Mouse (Mus musculus): ENCODE measurements around the gene Gm9821. TPM values are rescaled to one million over a fixed set of nuclear protein-coding genes. Genes with fewer than 3 reads are reported as not detected.

Gene Gm9821
- polyA plus RNA-seq (2015; fragmentation: Nextera tagmentation; extraction: Ambion mirVana), result 0.83 and 1.0 TPM in 2 replicates

DNA sequence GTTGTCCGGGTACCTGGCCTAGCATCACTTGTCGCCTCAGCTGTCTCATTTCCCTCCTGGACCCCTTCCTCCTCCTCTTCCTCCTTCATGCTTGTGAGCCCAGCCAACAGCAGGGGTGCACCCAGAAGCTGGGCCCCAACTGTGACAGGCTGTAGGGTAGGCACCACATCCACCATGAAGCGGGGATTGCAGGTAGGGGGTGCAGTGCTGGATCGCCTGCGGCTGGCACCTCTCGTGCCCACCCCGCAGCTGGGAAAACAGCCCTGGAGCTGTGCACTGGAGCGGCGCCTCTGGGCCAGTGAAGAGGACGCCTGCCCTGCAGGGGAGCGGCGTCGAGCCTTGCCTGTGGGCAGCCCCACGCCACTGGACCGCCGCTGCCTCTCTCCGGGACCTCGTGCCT, at the start of gene Gm9821:
Gm9821 (plus strand) TSS at position 221 of the 400 bp plus-strand sequence.

DNA sequence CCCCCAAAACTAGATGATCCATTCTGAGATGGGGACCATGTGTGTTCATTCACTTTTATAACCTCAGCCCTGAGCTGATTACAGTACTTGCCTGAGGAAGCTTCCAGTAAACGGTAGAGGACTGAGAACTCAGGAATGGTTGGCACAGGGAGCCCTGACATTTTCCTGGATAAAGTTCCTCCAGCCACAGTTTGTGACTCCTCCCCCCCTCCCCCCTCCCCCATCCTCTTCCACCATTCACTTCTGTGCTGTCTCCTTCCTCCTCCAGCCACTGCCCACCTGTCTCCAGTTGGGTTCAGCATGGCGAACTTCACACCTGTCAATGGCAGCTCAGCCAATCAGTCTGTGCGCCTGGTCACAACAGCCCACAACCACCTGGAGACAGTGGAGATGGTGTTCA, 18.6 kb upstream of the Gm9821 start, which contains the start of gene Chrm4:
Chrm4 (plus strand) TSS at position 301 of the 400 bp plus-strand sequence.

GRCm38 (mm10) chr2:91932160-91932711, 13.3 kb upstream of the Gm9821 start, which contains the start of gene Mdk:
TSS of gene Mdk (minus strand) at chr2:91932297.

DNA sequence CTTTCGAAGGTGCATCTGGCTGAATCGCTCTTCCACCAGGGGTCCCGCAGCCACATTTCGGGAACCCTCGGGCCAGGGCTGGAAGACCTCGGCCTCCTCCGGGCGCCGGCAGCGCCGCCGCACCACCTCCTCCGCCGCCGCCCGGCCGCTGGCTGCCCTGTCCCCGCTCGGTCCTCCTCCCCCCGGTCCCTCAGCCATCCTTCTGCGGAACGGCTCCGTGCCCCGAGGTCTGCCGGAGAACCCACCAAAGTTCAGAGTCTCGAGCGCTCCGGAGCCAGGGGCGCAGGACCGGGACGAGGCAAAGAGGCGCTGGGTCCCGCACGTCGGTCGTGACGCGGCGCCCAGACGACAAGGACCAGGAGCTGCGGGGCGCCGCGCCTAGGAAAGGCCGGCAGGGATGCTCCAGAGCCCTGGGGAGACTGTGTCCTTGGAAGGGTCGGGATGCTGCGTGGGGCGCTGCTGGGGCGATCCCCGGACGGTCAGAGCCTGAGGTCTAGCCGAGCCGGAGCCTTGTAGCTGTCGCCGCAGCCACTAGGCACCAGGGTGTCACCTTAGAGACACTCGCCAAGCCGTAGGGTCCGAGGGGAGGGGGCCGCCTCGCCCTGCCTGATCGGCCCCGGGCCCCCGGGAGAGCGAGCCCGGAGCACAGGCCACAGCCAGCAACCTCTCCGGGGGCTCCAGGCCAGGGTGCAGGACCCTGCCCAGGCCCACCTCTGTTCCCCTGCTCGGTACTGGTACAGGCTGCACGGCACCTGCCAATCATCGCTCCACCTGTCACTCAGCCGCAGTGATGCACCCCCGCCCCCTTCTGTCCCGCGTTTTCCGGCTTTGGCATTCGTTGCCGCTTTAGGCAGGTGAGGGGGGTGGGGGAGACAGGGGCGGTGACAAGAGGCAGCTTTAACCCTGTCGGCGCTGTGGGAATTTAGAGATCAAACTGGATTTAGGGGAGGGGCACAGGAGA, 30.4 kb downstream of the Gm9821 start, which contains the start of gene Dgkz:
Dgkz (minus strand) TSS at position 284 of the 961 bp plus-strand sequence.

Small RNAs within 50 kb of the gene (microRNA-seq; reads per million reads assigned to microRNA genes)
- 0.10 to 0.21 reads per million in 2 experiments for gene Mir6999

Other genes with a start within 250 kb of the Gm9821 start
- gene Atg13, start 235.1 kb upstream of the Gm9821 start, polyA plus RNA-seq (2015; fragmentation: Nextera tagmentation; extraction: Ambion mirVana), result 18.8 and 19.3 TPM in 2 replicates
- gene Harbi1, start 234.9 kb upstream of the Gm9821 start, polyA plus RNA-seq (2015; fragmentation: Nextera tagmentation; extraction: Ambion mirVana), result 8.4 and 8.6 TPM in 2 replicates
- gene Ambra1, start 215.6 kb upstream of the Gm9821 start, polyA plus RNA-seq (2015; fragmentation: Nextera tagmentation; extraction: Ambion mirVana), result 6.2 and 6.7 TPM in 2 replicates
- not detected in 2 replicates for gene Chrm4, start 18.5 kb upstream of the Gm9821 start, polyA plus RNA-seq (2015; fragmentation: Nextera tagmentation; extraction: Ambion mirVana)
- gene Mdk, start 13.4 kb upstream of the Gm9821 start, polyA plus RNA-seq (2015; fragmentation: Nextera tagmentation; extraction: Ambion mirVana), result 80.5 and 123 TPM in 2 replicates
- gene Dgkz, start 30.2 kb downstream of the Gm9821 start, polyA plus RNA-seq (2015; fragmentation: Nextera tagmentation; extraction: Ambion mirVana), result 22.7 and 26.4 TPM in 2 replicates
- 9.4 and 12.9 TPM in 2 replicates for gene Creb3l1, start 78.8 kb downstream of the Gm9821 start, polyA plus RNA-seq (2015; fragmentation: Nextera tagmentation; extraction: Ambion mirVana)
- gene Phf21a, start 147.4 kb downstream of the Gm9821 start, polyA plus RNA-seq (2015; fragmentation: Nextera tagmentation; extraction: Ambion mirVana), result 9.6 and 11.7 TPM in 2 replicates